Mouse (Mus musculus): ENCODE data around the gene Itga2b.

GRCm38 (mm10) chr11:102434406-102434805 lies 35.5 kb downstream of the Itga2b start:
- TF ChIP-seq EP300 (optimal IDR thresholded peaks at IDR 0.05), result no peak
- TF ChIP-seq CTCF (IDR thresholded peaks at IDR 0.05; ENCODE audit: low read depth), result peak; percentile 96
